Mouse (Mus musculus): ENCODE measurements at regions not wholly inside any gene's neighbourhood (a gene's known extent, or its start where the extent isn't known, plus 50 kb on each side); places are given as distances from the start of the nearest gene placed in this dataset.
A peak's percentile ranks its signal among the peaks of the same experiment; 100 is the strongest.

DNA sequence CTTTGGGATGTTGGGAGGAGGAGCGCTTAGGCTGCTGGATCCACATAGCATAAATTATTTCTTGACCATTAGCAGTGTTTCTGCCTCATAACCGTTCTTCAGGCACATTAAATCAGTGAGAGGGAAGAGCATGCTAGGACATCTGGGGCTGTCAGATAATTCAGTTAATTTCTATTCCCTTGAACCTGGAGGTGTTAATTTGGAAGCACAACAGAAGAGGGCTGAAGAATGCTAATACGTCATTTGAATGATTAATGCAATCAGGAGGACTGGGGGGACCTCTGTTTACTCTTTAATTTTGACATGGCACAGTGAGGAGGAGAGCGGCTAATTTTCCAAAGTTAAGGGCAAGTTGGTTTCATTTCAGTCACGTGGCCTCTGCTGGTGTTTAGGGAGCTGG is 294.8 kb downstream of the Bcl11a start:
- no peak for DNase-seq (ENCODE audit: low spot score in 2 of 2)

DNA sequence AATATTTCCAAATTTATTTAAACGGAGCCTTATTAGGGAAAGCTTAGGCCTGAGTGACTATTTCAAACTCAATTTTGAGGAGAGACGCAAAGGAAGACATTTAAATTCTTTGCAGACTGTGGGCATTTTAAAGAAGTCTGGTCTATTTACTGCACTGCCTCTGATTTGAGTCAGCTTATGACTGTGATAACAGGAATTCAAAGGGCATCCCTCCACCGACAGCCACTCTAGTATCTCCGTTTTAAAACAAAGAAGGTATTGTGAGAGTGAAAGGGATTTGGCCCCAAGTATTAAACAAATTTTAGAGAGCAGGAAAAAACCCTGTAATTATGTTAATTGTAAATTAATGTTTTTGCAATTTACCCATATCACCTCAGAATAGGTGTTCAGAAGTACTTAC is 295.4 kb downstream of the Bcl11a start:
- DNase-seq (ENCODE audit: low spot score in 2 of 2) = no peak

DNA sequence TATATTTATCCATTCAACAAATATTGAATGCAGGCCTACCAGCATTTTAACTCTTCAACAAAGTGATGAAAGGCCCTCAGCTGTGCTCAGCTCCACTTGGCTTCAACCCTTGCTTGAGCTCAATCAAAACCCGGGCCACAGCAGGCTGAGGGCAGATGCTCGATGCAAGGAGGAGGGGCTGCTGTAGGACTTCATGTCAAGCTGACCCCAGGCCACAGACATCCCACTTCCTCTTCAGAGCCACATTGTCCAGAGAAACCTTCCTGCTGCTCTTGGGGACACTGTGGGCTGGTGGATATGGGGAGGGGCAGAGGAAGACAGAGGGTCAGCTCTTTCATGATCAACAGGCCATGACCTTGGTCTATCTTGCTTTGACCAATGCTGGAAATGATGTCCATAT is 299.7 kb downstream of the Bcl11a start:
- no peak for DNase-seq (ENCODE audit: low spot score in 2 of 2)

DNA sequence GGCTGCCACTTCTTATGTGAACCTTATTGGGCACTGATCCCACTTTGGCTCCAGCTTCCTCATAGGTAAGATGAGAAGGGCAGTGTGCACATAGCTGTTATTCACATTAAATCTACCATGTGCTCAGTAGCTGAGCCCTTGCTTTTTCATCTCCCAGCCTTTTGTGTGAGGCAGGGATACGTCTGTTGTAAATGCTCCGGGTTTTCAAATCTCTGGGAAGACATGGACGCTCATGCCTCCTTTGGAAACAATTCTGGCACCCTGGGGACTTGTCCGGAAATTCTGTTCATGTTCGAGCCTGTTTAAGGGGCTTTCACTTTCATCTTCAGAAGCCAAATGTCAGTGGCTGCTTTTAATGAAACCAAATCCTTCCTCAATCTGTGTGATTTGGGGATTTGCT is 312.7 kb downstream of the Bcl11a start:
- DNase-seq (ENCODE audit: low spot score in 2 of 2) = no peak

DNA sequence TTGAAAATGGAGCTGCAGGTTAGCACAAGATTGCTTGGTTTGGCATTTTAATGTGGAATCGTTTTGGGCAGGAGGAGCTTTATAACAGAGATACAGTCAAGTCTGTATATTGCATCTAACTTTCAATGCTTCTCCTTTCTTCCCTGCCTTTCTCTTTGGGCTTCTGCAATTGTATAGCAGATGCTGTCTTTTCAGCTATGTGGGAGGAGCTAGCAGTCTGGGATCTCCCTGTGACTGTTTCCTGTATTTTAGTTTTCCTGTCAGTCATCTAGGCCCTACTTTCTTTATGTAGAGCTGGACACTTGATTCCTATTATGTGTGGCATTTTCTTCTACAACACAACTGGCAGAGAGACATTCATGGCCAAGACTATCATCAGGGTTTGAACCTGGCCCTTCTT is 313.5 kb downstream of the Bcl11a start:
- DNase-seq (ENCODE audit: low spot score in 2 of 2) = no peak

DNA sequence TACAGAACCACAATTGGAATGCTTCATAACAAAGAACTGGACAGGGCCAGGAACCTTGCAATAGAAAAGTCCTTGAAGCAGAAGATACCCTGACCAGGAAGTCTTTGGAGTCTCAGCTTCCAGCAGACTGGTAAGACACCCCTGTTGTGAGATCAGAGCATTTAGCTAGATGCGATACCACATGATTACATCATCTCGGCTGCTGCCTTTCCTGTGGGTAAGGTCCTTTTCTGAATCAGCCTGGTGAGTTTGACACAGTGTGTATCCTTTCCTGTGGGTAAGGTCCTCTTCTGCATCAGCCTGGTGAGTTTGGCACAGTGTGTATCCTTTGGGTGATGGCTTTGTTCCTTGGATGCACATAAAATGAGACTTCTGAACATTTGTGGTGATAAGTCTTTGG is 317.6 kb downstream of the Bcl11a start:
- DNase-seq (ENCODE audit: low spot score in 2 of 2) = no peak

DNA sequence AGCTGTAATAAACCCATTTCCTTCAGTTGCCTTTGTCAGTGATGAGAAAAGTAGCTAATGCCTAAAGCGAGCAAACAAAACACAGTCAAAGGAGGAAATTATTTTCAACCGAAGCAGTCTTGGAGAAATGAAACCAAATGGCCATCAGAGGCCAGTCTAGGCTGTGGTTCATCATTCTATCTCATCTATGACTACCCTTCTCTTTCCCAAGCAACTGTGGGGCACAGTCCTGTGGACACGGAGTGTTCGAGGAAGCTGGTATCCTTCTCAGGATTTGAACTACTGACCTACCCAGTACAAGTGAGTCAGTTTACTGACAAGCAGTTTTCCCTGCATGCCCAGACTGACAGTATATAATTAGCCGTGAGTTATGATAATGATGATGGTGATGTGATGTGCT is 319.1 kb downstream of the Bcl11a start:
- no peak for DNase-seq (ENCODE audit: low spot score in 2 of 2)

DNA sequence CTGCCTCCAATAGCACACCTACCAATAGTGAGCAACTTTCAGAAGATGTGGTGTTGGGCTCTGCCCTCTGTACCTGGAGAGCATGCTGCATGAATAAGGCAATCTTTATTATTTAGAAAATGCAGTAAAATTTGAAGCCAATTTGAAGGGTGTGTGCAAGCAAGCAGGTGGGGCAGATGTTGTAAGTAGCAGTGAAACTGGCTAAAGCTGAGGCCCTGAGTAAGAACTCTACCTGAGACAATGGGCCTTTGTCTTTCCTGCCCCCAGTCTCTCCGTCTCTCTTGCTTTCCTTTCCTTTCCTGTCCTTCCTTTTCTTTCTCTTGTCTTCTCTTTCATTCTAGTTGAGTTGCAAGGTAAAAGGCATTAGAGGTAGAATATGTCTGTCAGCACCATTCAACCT is 319.9 kb downstream of the Bcl11a start:
- DNase-seq (ENCODE audit: low spot score in 2 of 2) = no peak

DNA sequence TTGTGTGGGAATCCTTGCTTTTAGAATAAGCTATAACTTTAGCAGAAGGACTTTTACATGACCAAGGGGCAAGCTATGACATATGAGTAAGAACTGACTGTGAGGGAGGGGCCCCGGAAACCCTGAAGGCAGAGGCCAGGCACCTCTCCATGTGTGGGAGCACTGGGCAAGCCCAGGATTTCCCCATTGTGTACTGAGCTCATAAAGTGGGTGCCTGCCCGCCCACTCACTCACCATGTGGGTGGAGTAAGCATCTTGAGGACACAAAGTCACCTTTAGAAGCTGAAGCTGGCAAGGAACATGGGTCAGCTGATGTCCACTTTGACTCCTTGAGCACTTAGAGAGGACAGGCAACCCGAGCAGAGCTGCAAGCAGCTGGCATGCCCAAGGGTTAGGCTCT is 323.3 kb downstream of the Bcl11a start:
- DNase-seq (ENCODE audit: low spot score in 2 of 2) = no peak

DNA sequence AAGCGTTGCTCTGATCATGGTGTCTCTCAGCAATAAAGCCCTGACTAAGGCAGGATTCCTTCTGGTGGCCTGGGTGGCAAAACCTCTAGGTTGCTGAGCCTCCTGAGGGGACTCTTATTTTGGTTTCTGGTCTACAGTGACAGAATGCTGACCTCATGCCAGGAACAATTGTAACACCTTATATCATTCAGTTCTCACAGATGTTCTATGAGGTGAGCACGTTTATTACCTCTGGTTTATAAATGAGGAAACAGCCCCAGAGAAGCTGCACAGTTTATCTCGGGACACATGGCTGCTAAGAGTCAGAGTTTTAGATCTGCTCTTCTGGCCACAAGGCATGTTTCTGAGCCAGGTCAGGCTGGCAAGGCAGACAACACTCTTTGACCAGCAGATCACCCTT is 324.3 kb downstream of the Bcl11a start:
- no peak for DNase-seq (ENCODE audit: low spot score in 2 of 2)

DNA sequence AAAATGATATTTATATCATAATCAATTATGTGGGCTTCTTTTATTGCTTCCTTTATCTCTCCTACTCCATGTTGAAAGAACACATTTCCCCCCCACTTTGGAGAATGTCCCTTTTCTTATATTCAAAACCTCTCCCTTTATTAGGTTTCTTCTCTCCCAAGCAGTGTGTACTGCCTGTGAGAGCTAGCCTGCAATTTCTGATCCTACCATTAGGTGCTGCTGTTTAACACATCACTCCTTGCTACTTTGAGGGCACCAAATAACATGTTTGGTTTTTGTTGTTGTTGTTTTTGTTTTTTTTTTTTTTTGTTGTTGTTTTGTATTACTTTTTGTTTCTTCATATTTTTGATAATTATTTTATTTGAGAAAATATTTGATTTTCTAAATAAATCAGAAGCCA is 336.9 kb downstream of the Bcl11a start:
- DNase-seq (ENCODE audit: low spot score in 2 of 2) = peak in 1 of 2 experiments; percentile 51

DNA sequence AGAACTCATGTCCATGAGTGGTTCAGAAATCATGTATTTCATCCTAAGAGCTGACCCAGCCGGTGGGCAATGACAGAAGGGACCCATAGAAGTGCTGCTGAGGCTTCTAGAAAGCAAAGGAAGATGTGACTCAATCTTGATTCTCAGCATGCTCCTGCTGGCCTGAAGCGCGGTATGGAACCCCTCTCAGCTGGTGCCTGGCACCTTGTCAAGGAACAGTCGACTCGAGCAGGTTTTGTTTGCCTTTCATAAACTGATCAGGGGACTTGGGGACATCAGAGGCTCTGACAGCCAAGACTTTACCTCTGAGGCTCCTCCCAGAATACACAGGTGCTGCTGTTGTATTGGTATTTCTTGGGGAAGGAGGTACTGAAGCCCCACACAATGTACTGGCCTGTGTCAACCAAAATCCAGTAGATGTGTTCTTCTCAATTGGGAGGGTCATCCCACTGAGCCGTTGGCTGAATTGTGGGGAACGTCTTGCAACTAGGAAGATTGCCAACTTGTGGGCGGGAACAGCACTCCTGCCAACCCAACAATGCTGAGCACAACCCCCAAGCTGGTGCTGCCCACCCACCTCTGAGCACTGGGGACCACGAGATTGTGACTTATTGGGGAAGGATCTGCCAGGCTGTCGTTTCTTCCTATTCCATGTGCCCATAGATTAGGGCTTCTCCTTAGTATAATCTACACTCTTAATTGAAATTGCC is 344.4 kb downstream of the Bcl11a start:
- peak; percentile 20 to 22 for DNase-seq (ENCODE audit: low spot score in 2 of 2)

DNA sequence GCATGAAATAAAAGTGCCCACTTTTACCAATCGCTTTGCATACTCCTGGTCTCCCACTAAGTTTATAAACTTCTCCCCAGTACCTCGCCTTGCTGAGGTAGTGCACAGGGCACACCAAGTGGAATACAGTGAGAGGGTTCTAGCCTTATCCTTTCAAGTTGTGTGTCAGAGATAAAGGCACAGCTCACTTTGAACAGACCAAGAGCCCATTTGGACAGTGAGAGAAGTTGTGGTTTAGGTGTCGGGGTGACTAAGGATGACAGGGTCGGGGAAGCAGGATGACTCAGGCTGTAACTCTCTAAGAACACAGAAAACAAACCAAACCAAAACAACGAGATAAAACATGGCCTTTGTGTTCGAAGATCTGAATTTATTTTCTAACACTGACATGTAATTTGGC is 345.4 kb downstream of the Bcl11a start:
- DNase-seq (ENCODE audit: low spot score in 2 of 2) = no peak

DNA sequence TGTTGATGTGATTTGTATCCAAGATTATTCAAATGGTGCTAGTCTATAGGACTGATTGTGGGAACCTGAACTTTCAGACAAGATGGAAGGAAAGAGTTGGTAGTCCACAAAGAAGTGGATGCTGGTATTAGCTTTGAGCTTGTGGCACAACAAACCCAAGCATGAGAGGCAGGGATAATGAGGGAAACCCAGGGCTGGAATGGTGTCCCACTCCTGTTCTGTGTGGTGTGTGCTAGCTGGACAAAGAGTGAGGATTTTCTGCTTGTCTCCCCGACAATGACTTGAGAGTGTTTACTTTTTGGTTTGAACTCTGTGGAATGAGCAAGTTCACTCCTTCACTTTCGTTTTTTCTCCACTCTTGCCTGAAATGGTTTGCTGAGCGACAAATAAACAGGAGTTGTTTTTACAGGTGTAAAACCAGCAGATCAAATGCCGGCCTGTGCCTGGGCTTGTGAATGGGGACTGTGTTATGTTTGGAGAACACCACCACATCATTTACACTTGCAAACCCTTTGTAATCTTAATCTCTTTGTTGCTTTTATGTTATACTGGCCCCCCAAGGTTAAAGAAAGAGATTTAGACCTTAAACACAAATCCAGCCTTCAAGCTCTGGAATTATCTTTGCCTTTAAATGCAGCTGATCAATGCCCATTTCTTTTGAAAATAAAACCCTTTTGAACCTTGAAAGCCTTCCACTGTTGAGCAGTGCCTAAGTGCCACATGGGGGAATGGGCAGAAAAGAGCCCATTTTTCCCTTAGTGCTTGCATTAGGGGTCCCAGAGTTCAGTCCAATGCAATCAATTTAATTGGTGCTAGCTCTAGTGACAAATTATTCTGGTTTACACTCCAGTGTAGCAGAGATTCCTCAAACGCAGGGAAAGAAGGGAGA is 349.4 kb downstream of the Bcl11a start:
- DNase-seq (ENCODE audit: low spot score in 2 of 2) = no peak

DNA sequence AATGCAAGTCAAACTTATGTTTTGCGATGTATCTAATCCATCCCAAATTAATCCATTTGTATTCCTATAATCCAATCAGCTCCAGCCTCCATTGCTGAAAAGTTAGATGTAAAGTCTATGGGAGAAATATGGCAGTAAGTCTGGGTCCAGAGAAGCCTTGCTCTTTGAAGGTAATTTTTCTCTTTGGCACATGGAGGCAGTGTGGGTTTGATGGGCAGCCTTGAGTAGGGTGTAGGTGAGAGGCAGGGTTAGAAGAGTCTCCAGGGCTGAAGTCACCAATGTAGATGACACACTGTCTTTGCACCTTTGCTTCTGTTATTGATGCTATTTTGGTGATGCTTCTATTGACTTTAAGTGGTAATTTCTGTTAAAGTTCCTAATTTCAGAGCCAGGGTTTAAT is 370.8 kb downstream of the Bcl11a start:
- no peak for DNase-seq (ENCODE audit: low spot score in 2 of 2)

DNA sequence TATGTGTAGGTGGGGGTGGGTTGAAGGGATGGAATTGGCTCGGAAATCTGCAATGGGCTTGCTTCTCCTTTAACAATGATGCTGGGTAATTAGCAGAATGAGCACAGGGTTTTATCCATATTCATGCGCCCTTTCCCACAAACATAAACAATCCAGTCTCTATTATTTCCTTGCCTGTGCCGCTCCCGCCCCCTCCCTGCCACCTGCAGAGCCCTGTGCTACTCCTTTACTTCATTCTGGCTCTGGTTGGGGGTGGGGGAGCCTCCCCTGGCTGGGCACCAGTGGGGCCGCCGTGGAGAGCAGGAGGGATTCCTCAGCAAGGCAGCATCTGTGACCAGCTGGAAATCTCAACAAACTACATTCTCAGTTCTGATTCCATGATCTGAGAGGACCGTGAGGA is 374.4 kb downstream of the Bcl11a start:
- no peak for DNase-seq (ENCODE audit: low spot score in 2 of 2)

DNA sequence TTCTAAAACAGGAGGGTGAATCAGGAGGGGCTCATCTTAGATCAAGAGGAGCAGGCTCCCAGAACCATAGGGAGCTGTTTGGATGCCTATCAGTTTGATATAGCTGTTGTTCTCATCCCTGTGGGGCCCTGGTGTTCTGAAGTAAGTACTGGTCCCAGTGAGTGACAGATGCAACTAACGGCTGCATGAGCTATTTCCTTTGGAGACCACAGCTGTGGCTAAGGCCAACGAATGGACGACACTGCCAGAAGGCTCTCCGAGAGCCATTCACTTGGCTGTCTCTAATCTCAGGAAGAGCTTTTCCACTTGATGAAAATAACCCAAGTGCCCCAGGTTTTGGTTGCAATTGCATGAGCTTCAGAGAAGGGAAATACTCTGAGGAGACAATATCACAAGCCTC is 386.8 kb downstream of the Bcl11a start:
- DNase-seq (ENCODE audit: low spot score in 2 of 2) = no peak

DNA sequence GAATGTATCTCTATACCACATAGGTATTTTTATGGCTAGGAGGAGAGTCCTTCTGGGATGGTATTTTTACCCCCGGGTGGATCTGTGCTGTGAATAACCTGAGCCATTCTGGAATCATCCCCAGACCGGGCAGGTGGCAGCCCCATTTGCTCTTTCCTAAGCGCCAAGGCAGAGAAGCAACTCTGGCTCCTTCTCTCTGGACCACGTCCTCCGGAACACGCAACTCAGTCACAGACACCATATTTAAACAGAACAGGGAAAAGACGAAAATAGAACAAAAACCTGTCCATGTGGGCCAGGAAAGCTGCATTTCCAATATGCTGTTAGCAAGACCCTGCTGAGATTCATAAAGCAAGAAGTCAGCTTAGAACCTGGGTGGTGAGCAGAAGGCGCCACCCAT is 389.6 kb downstream of the Bcl11a start:
- DNase-seq (ENCODE audit: low spot score in 2 of 2) = peak; percentile 60 to 88

DNA sequence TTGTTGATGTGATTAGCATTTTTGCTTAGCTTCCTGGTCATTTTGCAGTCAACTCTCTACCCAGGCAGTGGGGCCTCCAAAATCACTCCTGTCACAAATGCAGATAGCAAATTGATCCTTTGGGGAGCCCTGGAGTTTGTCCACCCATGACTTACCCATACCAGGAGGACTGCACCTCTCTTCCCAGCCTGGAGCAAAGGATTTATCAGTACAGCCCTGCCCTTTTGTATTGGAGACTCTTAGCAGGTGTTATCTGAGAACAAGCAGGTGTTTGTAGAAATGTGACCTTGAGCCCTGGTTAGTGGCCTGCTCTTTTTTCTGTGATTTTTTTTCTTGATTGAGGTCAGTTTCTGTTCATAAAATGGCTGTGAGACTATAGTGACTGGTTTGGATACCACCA is 392.6 kb downstream of the Bcl11a start:
- DNase-seq (ENCODE audit: low spot score in 2 of 2) = no peak

DNA sequence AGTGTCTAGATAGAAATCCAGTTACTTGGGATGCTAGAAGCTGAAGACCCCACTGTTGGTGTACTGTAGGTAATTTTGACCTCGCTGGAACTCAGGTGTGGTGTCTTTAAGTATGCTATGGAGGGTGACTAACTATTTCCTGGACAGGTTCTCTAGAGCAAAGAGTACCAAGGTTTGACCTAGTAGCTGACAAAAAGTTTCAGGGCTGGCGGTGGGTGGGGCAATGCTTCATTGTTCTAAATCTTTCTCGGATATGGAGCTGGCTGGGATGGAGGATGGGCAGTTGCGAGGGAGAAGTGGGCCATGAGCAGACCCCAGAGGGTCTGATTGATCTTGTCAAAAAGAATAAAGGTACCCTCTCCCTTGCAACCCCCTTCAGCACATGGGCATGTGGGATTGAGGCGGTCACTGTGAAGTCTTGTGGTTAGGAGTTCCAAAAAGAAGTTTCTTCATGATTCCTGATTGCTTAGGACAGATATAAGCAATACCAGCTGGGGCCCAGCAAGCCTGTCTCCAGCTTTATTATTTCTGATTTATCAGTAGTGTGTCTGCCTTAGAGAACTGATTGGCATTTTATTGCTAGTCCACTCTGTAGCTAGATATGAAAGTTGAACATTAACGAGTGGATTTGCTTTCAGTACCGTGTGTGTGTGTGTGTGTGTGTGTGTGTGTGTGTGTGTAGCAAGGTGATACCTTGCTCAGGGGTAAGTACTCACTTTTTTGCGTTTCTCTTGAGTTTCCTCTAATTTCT is 394.9 kb downstream of the Bcl11a start:
- DNase-seq (ENCODE audit: low spot score in 2 of 2) = no peak

DNA sequence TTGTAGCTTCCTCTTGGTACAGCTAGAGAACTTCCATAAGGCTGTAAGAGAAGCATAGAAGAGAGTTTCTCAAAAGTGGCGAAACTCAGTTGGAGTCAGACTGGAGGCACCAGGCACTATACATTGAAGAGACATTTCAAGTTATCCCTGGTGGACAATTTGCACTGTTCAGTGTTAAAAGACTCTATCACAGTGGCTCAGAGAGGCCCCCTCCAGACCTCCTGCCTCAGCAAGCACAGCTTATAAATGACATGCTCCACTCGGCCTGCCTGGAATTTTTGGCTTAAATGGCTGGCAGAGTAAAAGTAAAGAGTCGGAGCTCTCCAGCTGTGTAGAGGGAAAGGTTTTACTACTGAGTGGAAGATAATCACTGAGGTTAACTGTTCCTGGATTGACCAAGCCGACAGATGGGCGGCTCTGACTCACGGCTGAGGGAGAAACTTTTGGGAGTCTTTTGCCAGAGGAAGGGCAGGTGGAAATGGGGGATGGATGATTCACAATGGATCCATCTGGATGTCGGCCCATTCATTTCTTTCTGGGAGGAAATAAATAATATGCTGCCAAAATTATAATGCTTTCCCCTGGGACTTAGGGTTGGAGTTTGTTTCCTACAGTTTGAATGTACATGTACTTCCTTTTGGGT is 395.6 kb downstream of the Bcl11a start:
- DNase-seq (ENCODE audit: low spot score in 2 of 2) = peak in 1 of 2 experiments; percentile 48

Measured in layer of hippocampus, postnatal 14 days (tissue).